Mouse (Mus musculus) hindbrain, embryonic 12.5 days (tissue): ENCODE results near the gene Reep1. TPM values are rescaled to one million over a fixed set of nuclear protein-coding genes. Genes with fewer than 3 reads are reported as not detected.
A peak's percentile ranks its signal among the peaks of the same experiment; 100 is the strongest.

Source experiments
- ATAC-seq: fragments of 200-750 bp; cut with Nextera tagmentation; 2 replicates; pipeline ENCODE4 v1.8.0; 2017; ENCODE audit warnings: moderate TSS enrichment; ENCODE audit not compliant: low FRiP score
- H3K27ac ChIP-seq: fragments of 300-500 bp; sonication (generic); 2 replicates; pipeline ENCODE4 v1.5.1; 2016; ENCODE audit warnings: mild to moderate bottlenecking
- H3K27me3 ChIP-seq: fragments of 300-500 bp; sonication (generic); 2 replicates; pipeline ENCODE4 v1.6.1; 2016; ENCODE audit warnings: mild to moderate bottlenecking
- H3K36me3 ChIP-seq: fragments of 300-500 bp; sonication (generic); 2 replicates; pipeline ENCODE4 v1.6.1; 2016; ENCODE audit warnings: mild to moderate bottlenecking
- H3K4me1 ChIP-seq: fragments of 300-500 bp; sonication (generic); 2 replicates; pipeline ENCODE4 v1.6.1; 2016
- H3K4me2 ChIP-seq: fragments of 300-500 bp; sonication (generic); replicated peaks from 2 replicates; pipeline ENCODE4 v1.6.1; 2016; ENCODE audit warnings: mild to moderate bottlenecking
- H3K4me3 ChIP-seq: fragments of 300-500 bp; sonication (generic); 2 replicates; pipeline ENCODE4 v1.5.1; 2016; ENCODE audit warnings: mild to moderate bottlenecking
- H3K9ac ChIP-seq: fragments of 300-500 bp; sonication (generic); 2 replicates; pipeline ENCODE4 v1.6.1; 2016; ENCODE audit warnings: mild to moderate bottlenecking, moderate library complexity
- H3K9me3 ChIP-seq: fragments of 300-500 bp; sonication (generic); replicated peaks from 2 replicates; pipeline ENCODE4 v1.6.1; 2016; ENCODE audit warnings: mild to moderate bottlenecking
- WGBS: fragments of 180-500 bp; shearing (Covaris S2); methylation state at CpG from one replicate; pipeline ENCODE4 v1.1.7; 2016; 5-methylcytosine and 5-hydroxymethylcytosine counted together
- polyA plus RNA-seq: library from polyadenylated mRNA; unstranded; fragments of >200 nt; fragmentation: Nextera tagmentation; extraction: Ambion mirVana; gene quantifications from 2 replicates; pipeline ENCODE4 v1.2.1, GENCODE M21; 2016

Reep1 gene
- 122 and 126 TPM in 2 replicates for polyA plus RNA-seq

- peaks cover 4% of the 10 kb centered on the region for H3K27me3 ChIP-seq
- H3K4me1 ChIP-seq = peaks cover 13% of the 10 kb centered on the region
- peak within 1 kb of the TSS; percentile 85 for H3K4me2 ChIP-seq
- no peaks in the 10 kb centered on the region for H3K9me3 ChIP-seq
- peak within 1 kb of the TSS; percentile 90 for H3K9ac ChIP-seq
- peak within 1 kb of the TSS; percentile 93 for H3K27ac ChIP-seq
- H3K36me3 ChIP-seq = no peaks in the 10 kb centered on the region
- peak; percentile 93 for ATAC-seq
- WGBS = under 1% methylated on average over 80 of the region's 91 CpGs
- peak within 1 kb of the TSS; percentile 76 for H3K4me3 ChIP-seq
These were observed at the start of gene Reep1 for GRCm38 (mm10) chr6:71707511-71708501. TSS of gene Reep1 (plus strand) at chr6:71707561.

- ATAC-seq = no peak
- H3K27ac ChIP-seq = no peak overlapping the region
- 84% methylated on average over 2 of the region's 2 CpGs for WGBS
- H3K4me3 ChIP-seq = no peak overlapping the region
- no peaks in the 10 kb centered on the region for H3K4me1 ChIP-seq
- no peak overlapping the region for H3K9ac ChIP-seq
- no peaks in the 10 kb centered on the region for H3K9me3 ChIP-seq
- no peaks in the 10 kb centered on the region for H3K36me3 ChIP-seq
- no peak overlapping the region for H3K4me2 ChIP-seq
- no peaks in the 10 kb centered on the region for H3K27me3 ChIP-seq
These were observed 49.1 kb upstream of the Reep1 start for GRCm38 (mm10) chr6:71658290-71658689.

DNA sequence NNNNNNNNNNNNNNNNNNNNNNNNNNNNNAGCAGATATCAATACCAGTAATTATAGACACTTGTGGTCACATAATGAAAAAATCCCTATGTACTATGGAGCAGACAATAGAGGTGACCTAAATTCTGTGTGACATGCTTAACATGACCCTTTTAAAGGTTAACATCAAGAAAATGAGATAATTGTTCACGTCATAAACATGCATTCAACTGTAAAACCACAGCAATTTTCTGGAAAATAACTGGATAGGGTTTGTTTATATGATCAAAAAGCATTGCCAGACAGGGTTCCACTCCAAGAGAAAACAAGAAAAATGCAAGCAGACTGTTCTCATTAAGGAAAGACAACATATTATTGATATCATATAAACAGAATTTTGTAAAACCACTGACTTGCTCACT is 42.9 kb upstream of the Reep1 start:
- no peaks in the 10 kb centered on the region for H3K4me1 ChIP-seq
- no peaks in the 10 kb centered on the region for H3K27me3 ChIP-seq
- H3K9me3 ChIP-seq = no peaks in the 10 kb centered on the region
- no peak overlapping the region for H3K27ac ChIP-seq
- no peaks in the 10 kb centered on the region for H3K36me3 ChIP-seq
- H3K9ac ChIP-seq = no peak overlapping the region
- 68% methylated on average over 1 of the region's 1 CpGs for WGBS
- no peak overlapping the region for H3K4me2 ChIP-seq
- H3K4me3 ChIP-seq = no peak overlapping the region
- no peak for ATAC-seq

GRCm38 (mm10) chr6:71673166-71673565 is 34.2 kb upstream of the Reep1 start:
- H3K4me2 ChIP-seq = no peak overlapping the region
- no peak overlapping the region for H3K4me3 ChIP-seq
- no peaks in the 10 kb centered on the region for H3K9me3 ChIP-seq
- H3K36me3 ChIP-seq = no peaks in the 10 kb centered on the region
- no peaks in the 10 kb centered on the region for H3K27me3 ChIP-seq
- no peak overlapping the region for H3K27ac ChIP-seq
- no peaks in the 10 kb centered on the region for H3K4me1 ChIP-seq
- no peak overlapping the region for H3K9ac ChIP-seq
- WGBS = 68% methylated on average over 2 of the region's 2 CpGs
- no peak for ATAC-seq

- Histone ChIP-seq H3K27ac (no peak overlapping the region), H3K9me3 (no peaks in the 10 kb centered on the region), H3K4me1 (no peaks in the 10 kb centered on the region), H3K27me3 (no peaks in the 10 kb centered on the region), H3K4me3 (no peak overlapping the region), H3K9ac (no peak overlapping the region), H3K36me3 (no peaks in the 10 kb centered on the region), H3K4me2 (no peak overlapping the region)
- ATAC-seq = no peak
- WGBS = 69% methylated on average over 7 of the region's 7 CpGs
These were observed 28.5 kb upstream of the Reep1 start for GRCm38 (mm10) chr6:71678891-71679290.

- no peak for ATAC-seq
- Histone ChIP-seq H3K4me3 (no peak overlapping the region), H3K9me3 (no peaks in the 10 kb centered on the region), H3K4me1 (no peaks in the 10 kb centered on the region), H3K27ac (no peak overlapping the region), H3K36me3 (no peaks in the 10 kb centered on the region), H3K9ac (no peak overlapping the region), H3K27me3 (no peaks in the 10 kb centered on the region), H3K4me2 (no peak overlapping the region)
- whole genome bisulfite sequencing = 88% methylated on average over 2 of the region's 2 CpGs
These were observed 12.2 kb upstream of the Reep1 start for GRCm38 (mm10) chr6:71695150-71695549.

- H3K4me2 ChIP-seq = no peak overlapping the region
- no peaks in the 10 kb centered on the region for H3K4me1 ChIP-seq
- H3K27me3 ChIP-seq = no peaks in the 10 kb centered on the region
- H3K9me3 ChIP-seq = no peaks in the 10 kb centered on the region
- H3K4me3 ChIP-seq = no peak overlapping the region
- no peak overlapping the region for H3K9ac ChIP-seq
- no peak overlapping the region for H3K27ac ChIP-seq
- WGBS = 75% methylated on average over 3 of the region's 3 CpGs
- ATAC-seq = no peak
- no peaks in the 10 kb centered on the region for H3K36me3 ChIP-seq
These were observed 11.8 kb upstream of the Reep1 start for GRCm38 (mm10) chr6:71695599-71695998.

- Histone ChIP-seq H3K36me3 (no peaks in the 10 kb centered on the region), H3K27me3 (peaks cover 4% of the 10 kb centered on the region), H3K4me3 (no peak overlapping the region; the same call in 1 of the 2 replicates), H3K9me3 (no peaks in the 10 kb centered on the region), H3K4me1 (peaks cover 13% of the 10 kb centered on the region), H3K4me2 (peak overlapping the region; percentile 85), H3K27ac (no peak overlapping the region), H3K9ac (no peak overlapping the region)
- no peak for ATAC-seq
- 78% methylated on average over 12 of the region's 12 CpGs for WGBS
These were observed 490 bp upstream of the Reep1 start for GRCm38 (mm10) chr6:71706871-71707270.

DNA sequence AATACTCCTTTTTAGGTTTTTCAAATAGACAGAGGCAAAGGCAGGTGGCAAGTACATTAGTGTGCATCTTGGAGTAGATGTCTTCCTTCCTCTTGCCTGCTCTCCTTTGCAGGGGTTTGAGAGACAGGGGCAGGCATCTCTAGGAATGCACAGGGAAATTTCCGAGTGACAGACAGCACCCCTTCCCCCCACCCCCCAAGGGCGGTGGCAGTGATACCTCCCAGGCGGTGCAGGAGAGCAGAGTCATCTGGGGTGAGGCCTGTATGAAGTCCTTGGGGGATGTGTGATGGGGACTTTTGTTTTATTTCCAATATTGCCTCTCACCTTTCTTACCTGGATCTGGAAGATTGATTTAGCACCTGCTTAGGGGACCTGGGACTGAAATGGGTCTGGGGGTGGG is 1.2 kb downstream of the Reep1 start:
- Histone ChIP-seq H3K4me3 (peak overlapping the region; percentile 76), H3K4me1 (peaks cover 13% of the 10 kb centered on the region), H3K9me3 (no peaks in the 10 kb centered on the region), H3K27ac (peak overlapping the region; percentile 93), H3K27me3 (peaks cover 4% of the 10 kb centered on the region), H3K36me3 (no peaks in the 10 kb centered on the region), H3K9ac (peak overlapping the region; percentile 90), H3K4me2 (peak overlapping the region; percentile 85)
- ATAC-seq = 0 out of 2 replicates have a peak, but pooled peaks have one; percentile 13
- WGBS = 3% methylated on average over 3 of the region's 3 CpGs

- Histone ChIP-seq H3K27me3 (peaks cover 4% of the 10 kb centered on the region), H3K9ac (no peak overlapping the region), H3K36me3 (no peaks in the 10 kb centered on the region), H3K9me3 (no peaks in the 10 kb centered on the region), H3K4me3 (no peak overlapping the region), H3K4me1 (peaks cover 15% of the 10 kb centered on the region), H3K27ac (no peak overlapping the region), H3K4me2 (no peak overlapping the region)
- WGBS = 90% methylated on average over 3 of the region's 3 CpGs
- ATAC-seq = no peak
These were observed 3.0 kb downstream of the Reep1 start for GRCm38 (mm10) chr6:71710323-71710722.

DNA sequence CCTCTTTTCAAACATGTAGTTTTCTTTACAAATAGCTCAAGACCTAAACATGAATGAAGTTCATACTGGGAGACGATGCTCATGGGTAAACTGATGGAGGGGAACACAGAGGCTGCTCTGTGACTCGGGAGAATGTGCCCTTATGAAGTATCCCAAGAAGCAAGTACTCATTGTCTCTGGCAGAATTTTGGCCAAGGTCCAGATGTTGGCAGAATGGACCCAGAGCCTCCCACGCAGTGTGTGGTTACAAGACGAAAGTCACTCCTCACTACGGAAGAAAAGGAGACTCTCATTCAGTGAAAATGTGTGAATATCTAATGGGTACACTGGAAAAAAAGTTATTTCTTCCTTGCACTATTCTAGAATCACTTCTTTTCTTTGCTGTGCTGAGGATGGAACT is 3.8 kb downstream of the Reep1 start:
- Histone ChIP-seq H3K27ac (no peak overlapping the region), H3K27me3 (peaks cover 4% of the 10 kb centered on the region), H3K9ac (no peak overlapping the region), H3K4me3 (no peak overlapping the region), H3K4me1 (peaks cover 18% of the 10 kb centered on the region), H3K9me3 (no peaks in the 10 kb centered on the region), H3K4me2 (no peak overlapping the region), H3K36me3 (no peaks in the 10 kb centered on the region)
- no peak for ATAC-seq
- WGBS = 72% methylated on average over 5 of the region's 5 CpGs

- no peak overlapping the region for H3K27ac ChIP-seq
- H3K9ac ChIP-seq = no peak overlapping the region
- 79% methylated on average over 2 of the region's 2 CpGs for WGBS
- no peaks in the 10 kb centered on the region for H3K36me3 ChIP-seq
- H3K9me3 ChIP-seq = no peaks in the 10 kb centered on the region
- no peak for ATAC-seq
- H3K4me1 ChIP-seq = peaks cover 17% of the 10 kb centered on the region
- no peak overlapping the region for H3K4me2 ChIP-seq
- H3K4me3 ChIP-seq = no peak overlapping the region
- no peaks in the 10 kb centered on the region for H3K27me3 ChIP-seq
These were observed 6.2 kb downstream of the Reep1 start for GRCm38 (mm10) chr6:71713532-71713931.

DNA sequence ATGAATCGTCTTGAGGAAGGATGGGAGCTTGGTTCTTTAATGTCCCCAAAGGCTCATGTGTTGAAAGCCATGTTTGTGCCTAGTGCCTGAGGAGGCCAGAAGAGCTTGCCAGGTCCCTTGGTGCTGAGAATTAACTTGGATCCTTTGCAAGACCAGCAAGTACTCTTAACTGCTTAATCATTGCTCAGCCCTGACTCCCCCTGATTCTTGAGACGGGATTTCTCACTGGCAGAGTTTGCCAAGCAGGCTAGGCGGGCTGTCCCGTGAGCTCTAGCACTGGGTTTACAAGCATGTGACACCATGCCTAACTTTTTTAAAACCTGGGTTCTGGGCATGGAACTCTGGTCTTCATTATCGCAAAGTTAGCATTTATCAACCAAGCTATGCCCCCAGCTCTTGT is 7.6 kb downstream of the Reep1 start:
- peaks cover 9% of the 10 kb centered on the region; the same call in 1 of the 2 replicates for H3K4me1 ChIP-seq
- no peaks in the 10 kb centered on the region for H3K27me3 ChIP-seq
- no peaks in the 10 kb centered on the region for H3K9me3 ChIP-seq
- no peak overlapping the region for H3K9ac ChIP-seq
- ATAC-seq = no peak
- H3K36me3 ChIP-seq = no peaks in the 10 kb centered on the region
- H3K4me3 ChIP-seq = no peak overlapping the region
- H3K27ac ChIP-seq = no peak overlapping the region
- WGBS = 85% methylated on average over 5 of the region's 5 CpGs
- no peak overlapping the region for H3K4me2 ChIP-seq
